Mouse (Mus musculus) bone marrow macrophage, adult 2 months (primary cell): ENCODE data around the gene Pcna.

Experiments used
- CTCF ChIP-seq: IDR thresholded peaks from 2 replicates; pipeline ENCODE4 v1.5.1; 2012; ENCODE audit warnings: low read depth, mild to moderate bottlenecking, low read length, moderate library complexity
- POLR2A ChIP-seq: IDR thresholded peaks from 2 replicates; pipeline ENCODE4 v1.6.1; 2012; ENCODE audit warnings: mild to moderate bottlenecking, low read depth, low read length, borderline replicate concordance

DNA sequence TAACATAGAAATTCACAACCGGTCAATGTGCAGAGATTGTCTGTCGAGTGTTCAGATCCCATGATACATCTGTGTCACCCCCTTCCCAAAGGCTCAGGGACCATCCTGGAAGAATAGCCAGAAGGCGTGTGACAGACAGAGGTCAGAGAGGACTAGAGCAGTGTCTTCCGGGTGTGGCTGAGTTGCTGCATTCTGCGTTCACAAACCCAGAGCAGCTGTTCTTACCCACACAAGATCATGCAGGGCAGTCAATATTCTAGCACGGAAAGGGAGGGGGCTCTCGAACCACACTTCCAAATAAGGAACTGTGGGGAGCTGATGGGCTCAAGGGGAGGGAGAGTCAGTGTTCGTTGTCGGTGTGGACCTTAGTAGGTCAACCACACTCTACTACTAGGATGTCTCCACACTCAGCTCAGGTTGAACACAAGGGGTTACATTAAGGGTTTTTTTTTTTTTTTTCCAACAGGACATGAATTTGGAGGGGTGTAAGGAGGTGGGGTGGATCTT lies 42.3 kb downstream of the Pcna start:
- TF ChIP-seq CTCF (no peak), POLR2A (no peak)
